Mouse (Mus musculus) ES-Bruce4 (cell line): Measurements from ENCODE around the gene Tgm6.

Experiments used
- EP300 ChIP-seq: IDR thresholded peaks from 2 replicates; pipeline ENCODE4 v1.6.1; 2011; ENCODE audit warnings: low read depth, low read length; ENCODE audit not compliant: insufficient read depth
- POLR2A ChIP-seq: IDR thresholded peaks from one replicate; pipeline ENCODE4 v1.8.1; 2011; ENCODE audit warnings: low read length; ENCODE audit not compliant: insufficient read depth

DNA sequence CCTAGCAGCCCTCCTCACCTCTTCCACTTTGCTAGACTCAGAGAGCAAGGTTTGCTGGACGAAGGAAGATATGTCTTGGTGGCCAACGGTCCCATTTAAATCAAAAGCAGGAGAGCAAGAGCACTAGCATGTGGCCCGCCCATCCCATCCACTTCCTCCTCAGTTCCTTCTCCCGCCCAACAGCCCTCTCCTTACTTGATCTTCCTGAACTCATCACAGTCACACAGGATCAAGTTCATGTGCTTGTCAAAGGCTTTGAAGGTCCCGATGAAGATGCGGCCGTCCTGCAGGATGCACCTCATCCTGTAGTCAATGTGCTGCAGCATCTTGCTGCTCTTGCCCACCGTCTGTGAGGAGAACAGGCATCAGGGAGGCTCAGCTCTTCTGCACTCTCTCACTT is 64.6 kb downstream of the Tgm6 start:
- TF ChIP-seq POLR2A (no peak), EP300 (no peak)
